Mouse (Mus musculus): ENCODE data around the gene Rasa2. TPM values are rescaled to one million over a fixed set of nuclear protein-coding genes. Genes with fewer than 3 reads are reported as not detected.

Rasa2 gene
- total and polyA plus RNA-seq, 3 experiments: 9.7 to 9.8 (median 9.8) TPM

DNA sequence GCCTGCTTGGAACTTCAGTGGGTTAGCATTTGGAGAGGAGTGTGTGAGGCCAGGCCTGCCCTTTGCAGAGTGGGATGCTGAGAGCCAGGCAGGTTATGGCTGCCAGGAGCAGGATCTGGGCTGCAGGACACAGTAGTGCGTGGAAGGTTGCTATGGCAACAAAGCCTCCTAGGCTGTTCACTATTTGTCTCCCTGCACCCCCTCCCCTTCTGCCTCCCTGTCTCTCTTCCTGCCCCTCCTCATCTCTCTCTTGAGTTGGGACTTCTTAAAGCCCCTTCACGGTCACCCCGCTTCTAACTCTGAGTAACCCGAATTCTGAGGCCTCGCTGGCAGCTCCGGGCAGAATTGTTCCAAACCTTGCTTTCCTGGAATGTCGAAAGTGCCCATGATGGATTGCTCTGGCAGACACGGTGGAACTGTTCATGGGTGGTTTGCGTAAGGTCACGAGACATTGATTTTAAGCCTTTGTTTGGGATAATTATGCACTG, 125.4 kb downstream of the Rasa2 start:
- no peak for DNase-seq (ENCODE audit: extremely low read depth)
- H3K4me3 ChIP-seq (replicated peaks in 1 of 3; ENCODE audit: low read depth in 2 of 3, low read length in 2 of 3, poor library complexity in 1 of 3): no peak overlapping the region
- H3K9ac ChIP-seq (ENCODE audit: insufficient read depth, low read depth): no peak overlapping the region
- H3K4me2 ChIP-seq (ENCODE audit: insufficient read depth, low read depth, poor library complexity, severe bottlenecking): no peak overlapping the region
- dilution Hi-C loops (cut with MboI; ENCODE audit: extremely low pct_ligation_motif_present, extremely low pct_unique_long_range_greater_than_20kb, low sequenced_read_pairs): no loop called here
- TF ChIP-seq MEF2A (IDR thresholded peaks at IDR 0.05; ENCODE audit: borderline replicate concordance, low read depth, low read length): no peak
- no peak for TF ChIP-seq TBP (conservative IDR thresholded peaks at IDR 0.05; ENCODE audit: low read depth, low read length)
- no peak for TF ChIP-seq BHLHE40 (IDR thresholded peaks at IDR 0.05; ENCODE audit: low read depth, low read length)
- TF ChIP-seq TCF12 (IDR thresholded peaks at IDR 0.05; ENCODE audit: low read depth, low read length): no peak
- no peak for TF ChIP-seq USF1 (IDR thresholded peaks at IDR 0.05; ENCODE audit: low read depth, low read length)
- no peak for TF ChIP-seq GABPA (IDR thresholded peaks at IDR 0.05; ENCODE audit: insufficient replicate concordance, low read depth, low read length)
- no peak for TF ChIP-seq HCFC1 (IDR thresholded peaks at IDR 0.05; ENCODE audit: low read depth, low read length)
- no peak for TF ChIP-seq USF2 (conservative IDR thresholded peaks at IDR 0.05; ENCODE audit: low read depth, low read length)
- no peak for TF ChIP-seq ETS1 (conservative IDR thresholded peaks at IDR 0.05; ENCODE audit: low read depth, low read length)
- no peak for TF ChIP-seq MXI1 (IDR thresholded peaks at IDR 0.05; ENCODE audit: low read depth, low read length)
- no peak for TF ChIP-seq PAX5 (IDR thresholded peaks at IDR 0.05; ENCODE audit: low read length)
- no peak for TF ChIP-seq ZKSCAN1 (IDR thresholded peaks at IDR 0.05; ENCODE audit: borderline replicate concordance, low read depth, low read length)
- no peak for TF ChIP-seq EP300 (IDR thresholded peaks at IDR 0.05; ENCODE audit: low read length)
- no peak for TF ChIP-seq CHD2 (IDR thresholded peaks at IDR 0.05; ENCODE audit: low read length)
- TF ChIP-seq CHD1 (IDR thresholded peaks at IDR 0.05; ENCODE audit: low read depth, low read length): no peak
- TF ChIP-seq NELFE (IDR thresholded peaks at IDR 0.05; ENCODE audit: low read depth, low read length): no peak
- TF ChIP-seq ZNF384 (IDR thresholded peaks at IDR 0.05; ENCODE audit: low read depth, low read length): no peak
- no peak for TF ChIP-seq RAD21 (IDR thresholded peaks at IDR 0.05; ENCODE audit: low read depth, low read length)
- no peak for TF ChIP-seq POLR2A (IDR thresholded peaks at IDR 0.05; ENCODE audit: low read depth, low read length)
- peaks cover 3% of the 10 kb centered on the region for H3K9me3 ChIP-seq (replicated peaks; ENCODE audit: low read length)
- no peaks in the 10 kb centered on the region for H3K79me2 ChIP-seq (replicated peaks; ENCODE audit: control insufficient read depth, extremely low read depth, insufficient read depth, poor library complexity, severe bottlenecking)
- peaks cover 0 to 5% of the 10 kb centered on the region in 2 experiments; a peak in 2 of 4 replicates for H3K4me1 ChIP-seq (ENCODE audit: control insufficient read depth in 1 of 2, insufficient read depth in 2 of 2)
- H3K27me3 ChIP-seq (replicated peaks): no peaks in the 10 kb centered on the region
- in situ Hi-C loops (cut with MboI; ENCODE audit: low pct_ligation_motif_present, low pct_unique_long_range_greater_than_20kb, low sequenced_read_pairs): no loop called here
- H3K36me3 ChIP-seq (replicated peaks in 1 of 2; ENCODE audit: control insufficient read depth in 1 of 2, insufficient read depth in 1 of 2, low read length in 1 of 2): no peaks in the 10 kb centered on the region
- H3K27ac ChIP-seq (ENCODE audit: insufficient read depth, low read depth): no peak overlapping the region

DNA sequence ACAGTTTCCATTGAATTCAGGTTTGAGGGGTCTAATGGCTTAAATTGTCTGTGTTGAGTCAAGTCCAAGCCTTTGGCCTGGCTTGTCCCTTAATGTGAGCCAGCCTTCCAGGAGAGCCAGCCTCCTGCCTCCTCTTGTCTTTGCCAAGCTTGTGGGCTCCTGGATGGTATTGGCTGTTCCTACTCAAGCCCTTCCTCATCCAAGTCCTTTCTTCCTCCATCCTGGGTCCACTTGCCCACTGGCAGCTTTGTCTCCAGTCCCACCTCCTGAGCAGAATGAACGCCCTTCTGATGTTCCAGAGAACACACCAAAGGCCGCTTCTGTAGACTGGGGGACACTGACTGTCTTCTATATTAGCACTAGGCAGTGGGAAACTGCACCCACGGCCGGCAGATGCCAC, 126.3 kb downstream of the Rasa2 start:
- no peak for TF ChIP-seq CHD2 (IDR thresholded peaks at IDR 0.05; ENCODE audit: low read length)
- no peak for TF ChIP-seq SMC3 (IDR thresholded peaks at IDR 0.05; ENCODE audit: low read depth, low read length)
- TF ChIP-seq ELF1 (IDR thresholded peaks at IDR 0.05; ENCODE audit: low read depth, low read length): no peak
- no peak for TF ChIP-seq E2F4 (IDR thresholded peaks at IDR 0.05; ENCODE audit: insufficient replicate concordance, low read depth, low read length)
- TF ChIP-seq ETS1 (conservative IDR thresholded peaks at IDR 0.05; ENCODE audit: low read depth, low read length): no peak
- no peak for TF ChIP-seq ZKSCAN1 (IDR thresholded peaks at IDR 0.05; ENCODE audit: borderline replicate concordance, low read depth, low read length)
- no peak for TF ChIP-seq RCOR1 (conservative IDR thresholded peaks at IDR 0.05; ENCODE audit: low read depth, low read length)
- no peak for TF ChIP-seq ZMIZ1 (IDR thresholded peaks at IDR 0.05; ENCODE audit: low read depth, low read length)
- no peak for TF ChIP-seq MEF2A (IDR thresholded peaks at IDR 0.05; ENCODE audit: borderline replicate concordance, low read depth, low read length)
- TF ChIP-seq RAD21 (IDR thresholded peaks at IDR 0.05; ENCODE audit: low read depth, low read length): no peak
- no peak for TF ChIP-seq BHLHE40 (IDR thresholded peaks at IDR 0.05; ENCODE audit: low read depth, low read length)
- no peak for TF ChIP-seq PAX5 (IDR thresholded peaks at IDR 0.05; ENCODE audit: low read length)
- TF ChIP-seq CTCF (conservative IDR thresholded peaks at IDR 0.05 in 1 of 2, IDR thresholded peaks at IDR 0.05 in 1 of 2; ENCODE audit: low read depth in 2 of 2, low read length in 2 of 2): no peak
- TF ChIP-seq NRF1 (IDR thresholded peaks at IDR 0.05; ENCODE audit: low read depth, low read length): no peak
- H3K9me3 ChIP-seq (replicated peaks; ENCODE audit: low read length): peaks cover 3% of the 10 kb centered on the region
- no peaks in the 10 kb centered on the region for H3K79me2 ChIP-seq (replicated peaks; ENCODE audit: control insufficient read depth, extremely low read depth, insufficient read depth, poor library complexity, severe bottlenecking)
- no peak overlapping the region for H3K4me3 ChIP-seq (replicated peaks in 1 of 3; ENCODE audit: low read depth in 2 of 3, low read length in 2 of 3, poor library complexity in 1 of 3)
- H3K27ac ChIP-seq (ENCODE audit: insufficient read depth, low read depth): no peak overlapping the region
- H3K4me2 ChIP-seq (ENCODE audit: insufficient read depth, low read depth, poor library complexity, severe bottlenecking): no peak overlapping the region
- peaks cover 0 to 5% of the 10 kb centered on the region in 2 experiments; a peak in 2 of 4 replicates for H3K4me1 ChIP-seq (ENCODE audit: control insufficient read depth in 1 of 2, insufficient read depth in 2 of 2)
- dilution Hi-C loops (cut with MboI; ENCODE audit: extremely low pct_ligation_motif_present, extremely low pct_unique_long_range_greater_than_20kb, low sequenced_read_pairs) (no loop called here), in situ Hi-C loops (cut with MboI; ENCODE audit: low pct_ligation_motif_present, low pct_unique_long_range_greater_than_20kb, low sequenced_read_pairs) (no loop called here)
- DNase-seq (ENCODE audit: extremely low read depth): no peak
- no peak overlapping the region for H3K9ac ChIP-seq (ENCODE audit: insufficient read depth, low read depth)
- H3K27me3 ChIP-seq (replicated peaks): no peaks in the 10 kb centered on the region
- H3K36me3 ChIP-seq (replicated peaks in 1 of 2; ENCODE audit: control insufficient read depth in 1 of 2, insufficient read depth in 1 of 2, low read length in 1 of 2): no peaks in the 10 kb centered on the region
